Mouse (Mus musculus): ENCODE data around the gene Cyp4f17. TPM values are rescaled to one million over a fixed set of nuclear protein-coding genes. Genes with fewer than 3 reads are reported as not detected.

Gene Cyp4f17
- under 1 TPM; 0.37 to 0.76 TPM for total RNA-seq (2023)

DNA sequence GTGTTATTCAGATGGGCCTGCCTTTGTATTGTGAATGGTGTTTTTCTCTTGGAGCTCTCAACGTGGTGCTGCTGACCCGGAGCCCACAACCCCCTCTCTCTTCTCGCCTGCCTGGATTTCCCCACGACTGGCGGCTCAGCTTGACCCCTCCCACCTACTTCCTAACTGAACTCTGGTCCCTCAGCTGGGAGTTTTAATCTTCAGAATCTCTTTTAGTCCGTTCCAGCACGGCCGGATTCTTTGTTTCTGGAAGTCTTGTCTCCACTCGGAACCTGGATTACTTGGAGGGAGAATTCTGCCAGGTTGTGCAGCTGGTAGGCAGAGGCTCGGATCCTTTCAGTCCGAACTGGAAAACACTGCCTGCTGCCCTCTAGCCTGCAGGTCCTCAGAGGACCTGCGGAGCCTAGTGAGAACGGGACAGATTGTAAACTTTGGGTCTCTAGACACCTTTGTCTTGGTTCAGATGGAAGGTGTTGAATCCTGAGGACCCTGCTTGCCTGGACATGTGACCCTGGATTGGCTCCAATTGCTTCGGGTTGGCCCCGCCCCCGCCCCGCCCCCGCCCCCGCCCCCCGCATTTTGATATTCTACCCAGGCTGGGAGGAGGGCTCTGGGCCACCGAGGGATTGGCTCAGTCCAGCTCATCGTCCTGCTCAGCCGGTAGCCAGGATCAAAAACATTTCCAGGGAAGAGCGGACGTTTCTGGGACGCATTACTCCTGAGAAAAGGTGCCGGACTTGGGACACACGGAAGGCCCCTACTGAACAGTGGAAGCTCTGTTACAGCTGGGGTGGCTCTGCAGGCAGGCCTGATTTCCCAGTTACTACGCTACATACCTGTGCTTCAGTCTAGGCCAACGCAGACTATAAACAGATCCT, at the start of gene Cyp4f17:
Gene Cyp4f17 (plus strand): TSS at position 200 of the 878 bp plus-strand sequence.

DNA sequence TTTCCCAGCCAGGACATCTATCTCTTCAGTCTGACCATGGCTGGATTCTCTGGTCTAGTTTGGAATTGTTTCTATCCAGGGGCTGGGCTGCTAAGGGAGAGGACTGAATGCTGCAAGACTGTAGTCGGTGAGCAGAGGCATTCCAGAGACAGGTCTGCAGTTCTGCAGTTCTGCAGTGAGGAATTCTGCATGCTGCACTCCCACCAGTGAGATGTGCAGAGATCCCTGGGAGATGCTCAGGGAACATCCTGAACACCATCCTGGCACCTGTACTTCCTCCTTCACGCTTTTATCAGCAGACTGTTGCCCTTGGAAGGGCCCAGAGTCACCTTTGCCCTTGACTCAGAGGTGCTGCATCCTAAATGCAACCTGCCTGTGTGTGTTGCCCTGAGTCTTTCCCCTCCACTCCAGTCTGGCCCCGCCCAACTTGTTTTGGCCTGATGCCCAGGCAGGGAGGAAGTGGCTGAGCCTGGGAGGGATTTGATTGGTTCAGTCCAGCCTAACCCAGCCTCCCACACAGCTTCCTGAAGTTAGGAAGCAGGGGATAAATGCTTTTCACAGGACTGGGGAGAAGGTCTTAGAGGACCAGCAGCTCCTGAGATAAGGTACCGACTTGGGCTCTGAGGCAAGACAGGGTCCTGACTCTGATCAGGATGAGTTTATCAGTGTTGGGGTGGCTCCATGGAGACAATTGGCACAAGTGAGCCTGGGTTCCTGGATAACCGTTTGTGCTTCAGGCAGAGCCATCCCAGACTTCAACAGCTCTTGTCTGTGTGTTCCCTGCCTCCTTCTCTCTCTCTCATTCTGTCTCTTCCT, 30.4 kb downstream of the Cyp4f17 start, which contains the start of gene Cyp4f16:
Gene Cyp4f16 (plus strand): TSS at position 508 of the 816 bp plus-strand sequence.

Other genes starting within 250 kb of the Cyp4f17 start
- gene Brd4, start 221.3 kb upstream of the Cyp4f17 start, total RNA-seq (2023), result 100 to 1,000 TPM; 257 to 280 TPM
- gene Akap8, start 184.8 kb upstream of the Cyp4f17 start, total RNA-seq (2023), result 100 to 1,000 TPM; 134 to 141 TPM
- gene Akap8l, start 155.4 kb upstream of the Cyp4f17 start, total RNA-seq (2023), result 10 to 100 TPM; 81.7 to 94.4 TPM
- gene Wiz, start 116.6 kb upstream of the Cyp4f17 start, total RNA-seq (2023), result 10 to 100 TPM; 30.7 to 31.2 TPM
- 10 to 100 TPM; 33.3 to 40.7 TPM for gene Rasal3, start 102.5 kb upstream of the Cyp4f17 start, total RNA-seq (2023)
- gene Pglyrp2, start 81.9 kb upstream of the Cyp4f17 start, total RNA-seq (2023), result under 1 TPM; 0.36 to 0.45 TPM
- gene Cyp4f39, start 53.3 kb upstream of the Cyp4f17 start, total RNA-seq (2023), result not detected
- gene Cyp4f16, start 30.5 kb downstream of the Cyp4f17 start, total RNA-seq (2023), result 100 to 1,000 TPM; 134 to 138 TPM
- 10 to 100 TPM; 12.3 to 15.2 TPM for gene Cyp4f37, start 115.3 kb downstream of the Cyp4f17 start, total RNA-seq (2023)
- not detected for gene Cyp4f40, start 152.8 kb downstream of the Cyp4f17 start, total RNA-seq (2023)
- not detected for gene Cyp4f15, start 179.6 kb downstream of the Cyp4f17 start, total RNA-seq (2023)